Mouse (Mus musculus) hindbrain, embryonic 10.5 days (tissue): ENCODE measurements around the gene Gm42906. TPM values are rescaled to one million over a fixed set of nuclear protein-coding genes. Genes with fewer than 3 reads are reported as not detected.

ENCODE experiments used
- DNase-seq: peaks from one replicate; pipeline ENCODE4 v3.0.0-alpha.2; 2017; ENCODE audit warnings: low spot score
- H3K27ac ChIP-seq: fragments of 300-500 bp; sonication (generic); 2 replicates; pipeline ENCODE4 v1.5.1; 2016; ENCODE audit warnings: mild to moderate bottlenecking, moderate library complexity
- H3K27me3 ChIP-seq: fragments of 300-500 bp; sonication (generic); 2 replicates; pipeline ENCODE4 v1.6.1; 2016; ENCODE audit warnings: mild to moderate bottlenecking; ENCODE audit not compliant: poor library complexity, insufficient read depth, severe bottlenecking
- H3K36me3 ChIP-seq: fragments of 300-500 bp; sonication (generic); 2 replicates; pipeline ENCODE4 v1.6.1; 2016; ENCODE audit warnings: mild to moderate bottlenecking, moderate library complexity
- H3K4me1 ChIP-seq: fragments of 300-500 bp; sonication (generic); replicated peaks from 2 replicates; pipeline ENCODE4 v1.6.1; 2016; ENCODE audit warnings: mild to moderate bottlenecking
- H3K4me3 ChIP-seq: fragments of 300-500 bp; sonication (generic); 2 replicates; pipeline ENCODE4 v1.5.1; 2016; ENCODE audit warnings: mild to moderate bottlenecking, moderate library complexity
- H3K9me3 ChIP-seq: fragments of 300-500 bp; sonication (generic); 2 replicates; pipeline ENCODE4 v1.6.1; 2016; ENCODE audit warnings: mild to moderate bottlenecking, moderate library complexity
- WGBS: fragments of 180-500 bp; shearing (Covaris S2); methylation state at CpG from one replicate; pipeline ENCODE4 v1.1.7; 2016; 5-methylcytosine and 5-hydroxymethylcytosine counted together
- polyA plus RNA-seq: library from polyadenylated mRNA; unstranded; fragments of >200 nt; fragmentation: Nextera tagmentation; extraction: Ambion mirVana; gene quantifications from 2 replicates; pipeline ENCODE4 v1.2.1, GENCODE M21; 2016

Gm42906 gene
- polyA plus RNA-seq, 1 experiment from 2014 or later: not detected

- Histone ChIP-seq H3K36me3 (0 out of 2 replicates have a peak, but pooled peaks cover 3% of the 10 kb centered on the region), H3K9me3 (no peaks in the 10 kb centered on the region), H3K27ac (no peak overlapping the region), H3K4me3 (no peak overlapping the region), H3K27me3 (no peaks in the 10 kb centered on the region), H3K4me1 (peaks cover 9% of the 10 kb centered on the region)
- WGBS: 74% methylated on average over 6 of the region's 6 CpGs
- no peak for DNase-seq
Observed at GRCm38 (mm10) chr5:151089201-151089600, 338.8 kb downstream of the Gm42906 start.

GRCm38 (mm10) chr5:151086425-151087202 is 341.3 kb downstream of the Gm42906 start:
- WGBS: 73% methylated on average over 9 of the region's 9 CpGs
- no peak overlapping the region for H3K4me3 ChIP-seq
- H3K36me3 ChIP-seq: no peaks in the 10 kb centered on the region
- no peaks in the 10 kb centered on the region for H3K9me3 ChIP-seq
- no peak for DNase-seq
- H3K4me1 ChIP-seq: peaks cover 9% of the 10 kb centered on the region
- H3K27ac ChIP-seq: no peak overlapping the region
- no peaks in the 10 kb centered on the region for H3K27me3 ChIP-seq

- no peaks in the 10 kb centered on the region for H3K36me3 ChIP-seq
- no peak overlapping the region for H3K27ac ChIP-seq
- DNase-seq: no peak
- no peak overlapping the region for H3K4me3 ChIP-seq
- H3K9me3 ChIP-seq: no peaks in the 10 kb centered on the region
- WGBS: 83% methylated on average over 8 of the region's 8 CpGs
- no peaks in the 10 kb centered on the region for H3K27me3 ChIP-seq
- peaks cover 9% of the 10 kb centered on the region for H3K4me1 ChIP-seq
Observed at GRCm38 (mm10) chr5:151085749-151086148, 342.2 kb downstream of the Gm42906 start.

GRCm38 (mm10) chr5:151080276-151080675 is 347.7 kb downstream of the Gm42906 start:
- Histone ChIP-seq H3K36me3 (no peaks in the 10 kb centered on the region), H3K9me3 (no peaks in the 10 kb centered on the region), H3K27ac (no peak overlapping the region), H3K4me1 (no peaks in the 10 kb centered on the region), H3K4me3 (no peak overlapping the region), H3K27me3 (no peaks in the 10 kb centered on the region)
- DNase-seq: no peak
- 88% methylated on average over 4 of the region's 4 CpGs for WGBS

- H3K4me1 ChIP-seq: no peaks in the 10 kb centered on the region
- no peak overlapping the region for H3K27ac ChIP-seq
- 97% methylated on average over 2 of the region's 2 CpGs for WGBS
- no peaks in the 10 kb centered on the region for H3K9me3 ChIP-seq
- H3K36me3 ChIP-seq: no peaks in the 10 kb centered on the region
- no peak for DNase-seq
- no peaks in the 10 kb centered on the region for H3K27me3 ChIP-seq
- no peak overlapping the region for H3K4me3 ChIP-seq
Observed at GRCm38 (mm10) chr5:151077953-151078352, 350.0 kb downstream of the Gm42906 start.

- Histone ChIP-seq H3K4me3 (no peak overlapping the region), H3K9me3 (no peaks in the 10 kb centered on the region), H3K27ac (no peak overlapping the region), H3K27me3 (no peaks in the 10 kb centered on the region), H3K4me1 (no peaks in the 10 kb centered on the region), H3K36me3 (no peaks in the 10 kb centered on the region)
- WGBS: 68% methylated on average over 3 of the region's 3 CpGs
- DNase-seq: no peak
Observed at GRCm38 (mm10) chr5:151076917-151077316, 351.0 kb downstream of the Gm42906 start.

- DNase-seq: no peak
- no peaks in the 10 kb centered on the region for H3K27me3 ChIP-seq
- H3K27ac ChIP-seq: no peak overlapping the region
- no peaks in the 10 kb centered on the region for H3K4me1 ChIP-seq
- H3K36me3 ChIP-seq: no peaks in the 10 kb centered on the region
- H3K9me3 ChIP-seq: no peaks in the 10 kb centered on the region
- 79% methylated on average over 4 of the region's 4 CpGs for WGBS
- no peak overlapping the region for H3K4me3 ChIP-seq
Observed at GRCm38 (mm10) chr5:151074282-151074681, 353.7 kb downstream of the Gm42906 start.

- Histone ChIP-seq H3K36me3 (no peaks in the 10 kb centered on the region), H3K9me3 (no peaks in the 10 kb centered on the region), H3K4me1 (no peaks in the 10 kb centered on the region), H3K4me3 (no peak overlapping the region), H3K27ac (no peak overlapping the region), H3K27me3 (no peaks in the 10 kb centered on the region)
- no peak for DNase-seq
- 73% methylated on average over 6 of the region's 6 CpGs for WGBS
Observed at GRCm38 (mm10) chr5:151071430-151071829, 356.5 kb downstream of the Gm42906 start.

- DNase-seq: no peak
- Histone ChIP-seq H3K27me3 (no peaks in the 10 kb centered on the region), H3K9me3 (no peaks in the 10 kb centered on the region), H3K27ac (no peak overlapping the region), H3K4me3 (no peak overlapping the region), H3K36me3 (no peaks in the 10 kb centered on the region), H3K4me1 (no peaks in the 10 kb centered on the region)
- 75% methylated on average over 6 of the region's 6 CpGs for WGBS
Observed at GRCm38 (mm10) chr5:151070896-151071295, 357.1 kb downstream of the Gm42906 start.

- Histone ChIP-seq H3K4me3 (no peak overlapping the region), H3K27me3 (no peaks in the 10 kb centered on the region), H3K36me3 (no peaks in the 10 kb centered on the region), H3K4me1 (no peaks in the 10 kb centered on the region), H3K27ac (no peak overlapping the region), H3K9me3 (no peaks in the 10 kb centered on the region)
- no peak for DNase-seq
- 83% methylated on average over 2 of the region's 2 CpGs for WGBS
Observed at GRCm38 (mm10) chr5:151069569-151069968, 358.4 kb downstream of the Gm42906 start.

GRCm38 (mm10) chr5:151066016-151066415 is 361.9 kb downstream of the Gm42906 start:
- H3K4me1 ChIP-seq: no peaks in the 10 kb centered on the region
- WGBS: 91% methylated on average over 5 of the region's 5 CpGs

GRCm38 (mm10) chr5:151065228-151065627 is 362.7 kb downstream of the Gm42906 start:
- no peak for DNase-seq
- no peaks in the 10 kb centered on the region for H3K27me3 ChIP-seq
- peaks cover 11% of the 10 kb centered on the region for H3K9me3 ChIP-seq
- H3K4me3 ChIP-seq: no peak overlapping the region
- 87% methylated on average over 1 of the region's 1 CpGs for WGBS
- H3K27ac ChIP-seq: no peak overlapping the region
- H3K4me1 ChIP-seq: peaks cover 5% of the 10 kb centered on the region; the same call in 1 of the 2 replicates
- H3K36me3 ChIP-seq: peaks cover 20% of the 10 kb centered on the region

More at GRCm38 (mm10) chr5:151066016-151066415, 361.9 kb downstream of the Gm42906 start:
- H3K4me3 ChIP-seq: no peak overlapping the region
- peaks cover 11% of the 10 kb centered on the region for H3K9me3 ChIP-seq
- H3K36me3 ChIP-seq: peaks cover 20% of the 10 kb centered on the region
- no peak overlapping the region for H3K27ac ChIP-seq
- DNase-seq: no peak
- no peaks in the 10 kb centered on the region for H3K27me3 ChIP-seq

- Histone ChIP-seq H3K27me3 (no peaks in the 10 kb centered on the region), H3K4me1 (peaks cover 5% of the 10 kb centered on the region), H3K27ac (no peak overlapping the region), H3K4me3 (no peak overlapping the region), H3K36me3 (peaks cover 20% of the 10 kb centered on the region), H3K9me3 (peaks cover 11% of the 10 kb centered on the region)
- 99% methylated on average over 2 of the region's 2 CpGs for WGBS
- DNase-seq: no peak
Observed at GRCm38 (mm10) chr5:151061942-151062341, 366.0 kb downstream of the Gm42906 start.
